Mouse (Mus musculus) cerebellum, adult 2 months (tissue): Measurements from ENCODE around the gene Gm11011.

Experiments
- CTCF ChIP-seq: fragments of 200-500 bp; IDR thresholded peaks from 2 replicates; pipeline ENCODE4 v1.5.1; 2011; ENCODE audit warnings: low read depth, mild to moderate bottlenecking, control low read depth, low read length, moderate library complexity, borderline replicate concordance; ENCODE audit not compliant: insufficient read depth
- POLR2A ChIP-seq: fragments of 200-500 bp; IDR thresholded peaks from 2 replicates; pipeline ENCODE4 v1.6.1; 2011; ENCODE audit warnings: low read length, control low read depth, borderline replicate concordance; ENCODE audit not compliant: insufficient read depth

GRCm38 (mm10) chr2:169630070-169630469 lies 42.5 kb upstream of the Gm11011 start:
- TF ChIP-seq POLR2A (no peak), CTCF (no peak)
